Mouse (Mus musculus): ENCODE measurements around the gene Erich3. TPM values are rescaled to one million over a fixed set of nuclear protein-coding genes. Genes with fewer than 3 reads are reported as not detected.
"Not testable (repeated sequence)": the region's sequence is repeated elsewhere in the genome, so short reads cannot be mapped to it uniquely, and the experiment has no call there.

Erich3 gene
- not detected in 2 replicates for polyA plus RNA-seq (2014; fragmentation: Nextera tagmentation; extraction: Ambion mirVana)

GRCm38 (mm10) chr3:154663545-154663944, at the start of gene Erich3:
TSS of gene Erich3 (plus strand) at chr3:154663859.
- no peak for ATAC-seq (replicated peaks; ENCODE audit: low FRiP score)
- H3K27ac ChIP-seq (ENCODE audit: low read depth, low read length), result no peak within 1 kb of the TSS
- peak within 1 kb of the TSS; percentile 17; the same call in 1 of the 2 replicates for H3K4me3 ChIP-seq (ENCODE audit: low read depth, low read length)
- DNase-seq (ENCODE audit: low spot score), result no peak
- WGBS, result 26% methylated on average over 7 of the region's 7 CpGs
- peak within 1 kb of the TSS; percentile 52 for H3K4me2 ChIP-seq
- peaks cover 31% of the 10 kb centered on the region for H3K27me3 ChIP-seq (replicated peaks; ENCODE audit: control insufficient read depth, insufficient read depth, low read length)
- H3K4me1 ChIP-seq (replicated peaks; ENCODE audit: control insufficient read depth, insufficient read depth, low read length), result no peaks in the 10 kb centered on the region
- no peak within 1 kb of the TSS for H3K9ac ChIP-seq (ENCODE audit: low read depth, low read length)
- no peaks in the 10 kb centered on the region for H3K9me3 ChIP-seq (ENCODE audit: control insufficient read depth, low read length)
- no peaks in the 10 kb centered on the region for H3K36me3 ChIP-seq (ENCODE audit: control insufficient read depth, insufficient read depth, low read length)

- Histone ChIP-seq H3K27me3 (replicated peaks; ENCODE audit: control insufficient read depth, insufficient read depth, low read length) (no peaks in the 10 kb centered on the region), H3K27ac (ENCODE audit: low read depth, low read length) (no peak overlapping the region), H3K9ac (ENCODE audit: low read depth, low read length) (no peak overlapping the region), H3K4me3 (ENCODE audit: low read depth, low read length) (no peak overlapping the region), H3K4me2 (no peak overlapping the region), H3K4me1 (replicated peaks; ENCODE audit: control insufficient read depth, insufficient read depth, low read length) (no peaks in the 10 kb centered on the region), H3K36me3 (ENCODE audit: control insufficient read depth, insufficient read depth, low read length) (peaks cover 5% of the 10 kb centered on the region; the same call in 1 of the 2 replicates), H3K9me3 (ENCODE audit: control insufficient read depth, low read length) (no peaks in the 10 kb centered on the region)
- ATAC-seq (replicated peaks; ENCODE audit: low FRiP score) (no peak), DNase-seq (ENCODE audit: low spot score) (no peak)
- 90% methylated on average over 8 of the region's 8 CpGs for WGBS
Observed at GRCm38 (mm10) chr3:154614771-154615170, 48.9 kb upstream of the Erich3 start.

- no peak overlapping the region for H3K4me2 ChIP-seq
- no peak for DNase-seq (ENCODE audit: low spot score)
- H3K4me3 ChIP-seq (ENCODE audit: low read depth, low read length), result no peak overlapping the region
- no peaks in the 10 kb centered on the region for H3K9me3 ChIP-seq (ENCODE audit: control insufficient read depth, low read length)
- H3K4me1 ChIP-seq (replicated peaks; ENCODE audit: control insufficient read depth, insufficient read depth, low read length), result no peaks in the 10 kb centered on the region
- no peak overlapping the region for H3K27ac ChIP-seq (ENCODE audit: low read depth, low read length)
- 89% methylated on average over 7 of the region's 7 CpGs for WGBS
- no peaks in the 10 kb centered on the region for H3K27me3 ChIP-seq (replicated peaks; ENCODE audit: control insufficient read depth, insufficient read depth, low read length)
- H3K36me3 ChIP-seq (ENCODE audit: control insufficient read depth, insufficient read depth, low read length), result peaks cover 5% of the 10 kb centered on the region; the same call in 1 of the 2 replicates
- no peak overlapping the region for H3K9ac ChIP-seq (ENCODE audit: low read depth, low read length)
- ATAC-seq (replicated peaks; ENCODE audit: low FRiP score), result no peak
Observed at GRCm38 (mm10) chr3:154615304-154615703, 48.4 kb upstream of the Erich3 start.

DNA sequence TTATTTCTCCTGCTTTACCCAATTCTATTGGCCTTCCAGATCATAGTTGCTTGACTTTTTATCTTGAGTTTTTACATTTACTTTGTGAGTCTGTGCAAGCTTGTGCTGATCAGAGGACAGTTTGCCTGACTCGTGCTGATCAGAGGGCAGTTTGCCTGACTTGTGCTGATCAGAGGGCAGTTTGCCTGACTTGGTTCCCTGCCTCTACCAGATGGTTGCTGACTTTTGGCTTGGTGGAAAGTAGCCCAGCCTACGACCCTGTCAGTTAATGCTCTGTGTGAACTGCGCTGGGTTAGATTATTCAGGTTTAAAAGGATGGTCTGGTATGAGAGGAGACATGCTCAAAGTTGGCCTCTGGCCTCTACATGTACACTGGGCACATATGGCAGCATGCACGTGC, 47.6 kb upstream of the Erich3 start:
- Histone ChIP-seq H3K9me3 (ENCODE audit: control insufficient read depth, low read length) (no peaks in the 10 kb centered on the region), H3K4me3 (ENCODE audit: low read depth, low read length) (no peak overlapping the region), H3K36me3 (ENCODE audit: control insufficient read depth, insufficient read depth, low read length) (peaks cover 5% of the 10 kb centered on the region; the same call in 1 of the 2 replicates), H3K9ac (ENCODE audit: low read depth, low read length) (no peak overlapping the region), H3K27ac (ENCODE audit: low read depth, low read length) (no peak overlapping the region), H3K4me1 (replicated peaks; ENCODE audit: control insufficient read depth, insufficient read depth, low read length) (no peaks in the 10 kb centered on the region), H3K4me2 (no peak overlapping the region), H3K27me3 (replicated peaks; ENCODE audit: control insufficient read depth, insufficient read depth, low read length) (no peaks in the 10 kb centered on the region)
- 85% methylated on average over 4 of the region's 4 CpGs for WGBS
- no peak for ATAC-seq (replicated peaks; ENCODE audit: low FRiP score)
- DNase-seq (ENCODE audit: low spot score), result no peak

DNA sequence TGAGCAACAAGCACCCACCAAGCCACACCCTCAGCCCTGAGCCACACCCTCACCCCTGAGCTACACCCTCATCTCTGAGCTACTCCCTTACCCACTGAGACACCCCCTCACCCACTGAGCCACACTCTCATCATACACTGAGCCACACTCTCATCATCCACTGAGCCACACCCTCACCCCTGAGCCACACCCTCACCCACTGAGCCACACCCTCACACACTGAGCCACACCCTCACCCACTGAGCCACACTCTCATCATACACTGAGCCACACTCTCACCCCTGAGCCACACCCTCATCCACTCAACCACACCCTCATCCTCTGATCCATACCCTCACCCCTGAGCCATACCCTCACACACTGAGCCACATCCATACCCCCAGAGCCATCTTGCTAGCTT, 35.4 kb upstream of the Erich3 start:
- Histone ChIP-seq H3K27me3 (replicated peaks; ENCODE audit: control insufficient read depth, insufficient read depth, low read length) (no peaks in the 10 kb centered on the region), H3K4me3 (ENCODE audit: low read depth, low read length) (no peak overlapping the region), H3K9ac (ENCODE audit: low read depth, low read length) (no peak overlapping the region), H3K4me1 (replicated peaks; ENCODE audit: control insufficient read depth, insufficient read depth, low read length) (no peaks in the 10 kb centered on the region), H3K36me3 (ENCODE audit: control insufficient read depth, insufficient read depth, low read length) (no peaks in the 10 kb centered on the region), H3K27ac (ENCODE audit: low read depth, low read length) (no peak overlapping the region), H3K4me2 (no peak overlapping the region), H3K9me3 (ENCODE audit: control insufficient read depth, low read length) (no peaks in the 10 kb centered on the region)
- ATAC-seq (replicated peaks; ENCODE audit: low FRiP score) (peak; percentile 75), DNase-seq (ENCODE audit: low spot score) (no peak)

DNA sequence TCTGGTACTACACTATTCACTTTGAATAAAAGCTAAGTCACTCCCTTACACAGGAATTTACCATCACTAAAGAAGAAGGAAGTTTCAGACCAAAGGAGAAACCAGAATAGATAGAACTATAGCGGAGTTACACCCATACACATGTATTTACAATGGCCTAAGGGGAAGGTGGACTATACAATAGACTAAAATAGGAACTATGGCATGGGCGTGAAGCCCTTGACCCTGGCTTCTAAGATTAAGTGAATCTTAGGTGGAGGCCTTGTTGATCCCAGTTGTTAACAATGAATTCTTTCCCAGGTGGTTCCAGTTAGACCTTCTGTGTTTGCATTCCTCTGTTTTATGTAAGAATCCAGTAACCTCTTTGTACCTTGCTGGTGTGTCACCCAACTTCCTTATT, 32.4 kb upstream of the Erich3 start:
- not testable (repeated sequence) for H3K4me2 ChIP-seq; H3K4me3 ChIP-seq (ENCODE audit: low read depth, low read length); H3K9me3 ChIP-seq (ENCODE audit: control insufficient read depth, low read length); H3K4me1 ChIP-seq (replicated peaks; ENCODE audit: control insufficient read depth, insufficient read depth, low read length); H3K27me3 ChIP-seq (replicated peaks; ENCODE audit: control insufficient read depth, insufficient read depth, low read length); DNase-seq (ENCODE audit: low spot score); H3K9ac ChIP-seq (ENCODE audit: low read depth, low read length); ATAC-seq (replicated peaks; ENCODE audit: low FRiP score); H3K27ac ChIP-seq (ENCODE audit: low read depth, low read length); H3K36me3 ChIP-seq (ENCODE audit: control insufficient read depth, insufficient read depth, low read length)
- 80% methylated on average over 2 of the region's 2 CpGs for WGBS

DNA sequence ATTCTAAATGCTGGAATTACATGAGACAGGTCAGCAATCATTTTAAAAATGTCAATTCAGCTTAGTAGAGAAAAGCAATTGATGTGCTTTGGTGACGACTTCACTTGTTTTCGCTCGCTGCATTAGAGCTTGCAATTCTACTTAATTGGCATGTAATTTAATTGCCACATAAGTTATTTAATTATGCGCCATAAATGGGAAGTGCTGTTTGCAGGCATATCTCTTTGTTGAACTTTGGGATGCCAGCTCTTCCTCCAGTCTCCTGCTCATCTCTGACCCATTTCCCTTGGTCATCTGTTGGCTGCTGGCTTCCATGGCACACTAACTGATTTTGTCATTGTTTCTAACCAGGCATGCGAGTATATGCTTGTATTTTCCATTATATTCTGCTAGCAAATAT, 30.6 kb upstream of the Erich3 start:
- Histone ChIP-seq H3K27me3 (replicated peaks; ENCODE audit: control insufficient read depth, insufficient read depth, low read length) (no peaks in the 10 kb centered on the region), H3K9ac (ENCODE audit: low read depth, low read length) (no peak overlapping the region), H3K36me3 (ENCODE audit: control insufficient read depth, insufficient read depth, low read length) (no peaks in the 10 kb centered on the region), H3K9me3 (ENCODE audit: control insufficient read depth, low read length) (no peaks in the 10 kb centered on the region), H3K27ac (ENCODE audit: low read depth, low read length) (no peak overlapping the region), H3K4me2 (no peak overlapping the region), H3K4me3 (ENCODE audit: low read depth, low read length) (no peak overlapping the region), H3K4me1 (replicated peaks; ENCODE audit: control insufficient read depth, insufficient read depth, low read length) (no peaks in the 10 kb centered on the region)
- ATAC-seq (replicated peaks; ENCODE audit: low FRiP score) (no peak), DNase-seq (ENCODE audit: low spot score) (no peak)
- 83% methylated on average over 5 of the region's 5 CpGs for WGBS

DNA sequence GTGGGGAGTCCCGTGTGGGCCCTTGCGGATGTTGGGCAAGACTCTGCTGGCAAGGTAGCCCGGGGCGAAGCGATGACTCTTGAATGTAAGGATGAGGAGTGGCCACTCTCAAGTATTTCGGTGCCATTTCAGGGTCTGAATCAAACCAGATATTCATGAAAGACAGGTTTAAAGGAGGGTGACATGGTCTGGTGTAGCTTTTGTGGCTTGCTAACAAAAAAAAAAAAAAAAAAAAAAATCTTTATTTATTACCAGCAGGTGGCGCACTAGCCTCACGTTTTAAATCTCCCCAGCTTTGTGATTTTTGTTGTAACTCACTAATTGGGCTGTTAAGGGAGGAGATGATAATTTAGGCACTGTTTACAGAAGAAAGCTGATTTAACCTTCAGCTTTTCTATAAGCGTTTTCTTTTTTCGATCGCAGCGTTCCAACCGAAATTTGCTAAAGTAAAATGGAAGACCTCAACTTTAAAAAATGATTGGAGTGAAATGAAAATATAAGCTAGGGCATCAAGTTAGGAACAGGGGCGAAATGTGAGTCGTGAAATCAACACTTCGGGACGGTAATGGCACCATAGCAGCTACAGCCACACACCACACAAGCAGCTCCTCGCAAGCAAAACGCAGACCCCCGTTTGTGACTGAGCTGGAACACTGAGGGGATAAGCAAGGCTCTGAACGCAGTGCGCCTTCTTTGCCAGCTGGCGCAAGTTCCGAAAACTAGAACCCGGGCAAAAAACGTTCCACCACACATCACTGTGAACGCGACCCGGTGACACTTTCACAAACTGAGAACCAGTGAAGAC, 16.8 kb upstream of the Erich3 start:
- Histone ChIP-seq H3K27ac (ENCODE audit: low read depth, low read length) (no peak overlapping the region), H3K9me3 (ENCODE audit: control insufficient read depth, low read length) (no peaks in the 10 kb centered on the region), H3K36me3 (ENCODE audit: control insufficient read depth, insufficient read depth, low read length) (no peaks in the 10 kb centered on the region), H3K4me3 (ENCODE audit: low read depth, low read length) (no peak overlapping the region), H3K27me3 (replicated peaks; ENCODE audit: control insufficient read depth, insufficient read depth, low read length) (peaks cover 3% of the 10 kb centered on the region; the same call in 1 of the 2 replicates), H3K9ac (ENCODE audit: low read depth, low read length) (no peak overlapping the region), H3K4me1 (replicated peaks; ENCODE audit: control insufficient read depth, insufficient read depth, low read length) (no peaks in the 10 kb centered on the region), H3K4me2 (peak overlapping the region; percentile 29)
- no peak for DNase-seq (ENCODE audit: low spot score)
- 51% methylated on average over 29 of the region's 29 CpGs for WGBS
- no peak for ATAC-seq (replicated peaks; ENCODE audit: low FRiP score)

- H3K4me3 ChIP-seq (ENCODE audit: low read depth, low read length), result no peak overlapping the region
- no peak overlapping the region for H3K9ac ChIP-seq (ENCODE audit: low read depth, low read length)
- DNase-seq (ENCODE audit: low spot score) (no peak), ATAC-seq (replicated peaks; ENCODE audit: low FRiP score) (no peak)
- H3K4me2 ChIP-seq, result peak overlapping the region; percentile 29; the same call in 1 of the 2 replicates
- H3K27me3 ChIP-seq (replicated peaks; ENCODE audit: control insufficient read depth, insufficient read depth, low read length), result peaks cover 4% of the 10 kb centered on the region; the same call in 1 of the 2 replicates
- H3K9me3 ChIP-seq (ENCODE audit: control insufficient read depth, low read length), result no peaks in the 10 kb centered on the region
- H3K27ac ChIP-seq (ENCODE audit: low read depth, low read length), result no peak overlapping the region
- whole genome bisulfite sequencing, result 56% methylated on average over 7 of the region's 7 CpGs
- no peaks in the 10 kb centered on the region for H3K4me1 ChIP-seq (replicated peaks; ENCODE audit: control insufficient read depth, insufficient read depth, low read length)
- H3K36me3 ChIP-seq (ENCODE audit: control insufficient read depth, insufficient read depth, low read length), result no peaks in the 10 kb centered on the region
Observed at GRCm38 (mm10) chr3:154647443-154647780, 16.2 kb upstream of the Erich3 start.

Data from liver, embryonic 11.5 days (tissue).